Mouse (Mus musculus) forebrain, embryonic 10.5 days (tissue): ENCODE measurements around the gene Grip1. TPM values are rescaled to one million over a fixed set of nuclear protein-coding genes. Genes with fewer than 3 reads are reported as not detected.

ENCODE experiments used
- DNase-seq: peaks from one replicate; pipeline ENCODE4 v3.0.0-alpha.2; 2017; ENCODE audit warnings: low spot score; ENCODE audit errors: extremely low spot score
- H3K27ac ChIP-seq: fragments of 300-500 bp; sonication (generic); 2 replicates; pipeline ENCODE4 v1.5.1; 2016; ENCODE audit warnings: mild to moderate bottlenecking
- H3K27me3 ChIP-seq: fragments of 300-500 bp; sonication (generic); 2 replicates; pipeline ENCODE4 v1.6.1; 2016; ENCODE audit warnings: mild to moderate bottlenecking; ENCODE audit not compliant: poor library complexity, severe bottlenecking
- H3K36me3 ChIP-seq: fragments of 300-500 bp; sonication (generic); replicated peaks from 2 replicates; pipeline ENCODE4 v1.6.1; 2016; ENCODE audit warnings: mild to moderate bottlenecking, moderate library complexity
- H3K4me1 ChIP-seq: fragments of 300-500 bp; sonication (generic); 2 replicates; pipeline ENCODE4 v1.6.1; 2016
- H3K4me3 ChIP-seq: fragments of 300-500 bp; sonication (generic); 2 replicates; pipeline ENCODE4 v1.5.1; 2016; ENCODE audit warnings: mild to moderate bottlenecking, moderate library complexity
- H3K9me3 ChIP-seq: fragments of 300-500 bp; sonication (generic); 2 replicates; pipeline ENCODE4 v1.6.1; 2016; ENCODE audit warnings: mild to moderate bottlenecking, moderate library complexity
- WGBS: fragments of 180-500 bp; shearing (Covaris S2); methylation state at CpG from one replicate; pipeline ENCODE4 v1.1.7; 2016; 5-methylcytosine and 5-hydroxymethylcytosine counted together
- polyA plus RNA-seq: library from polyadenylated mRNA; unstranded; fragments of >200 nt; fragmentation: Nextera tagmentation; extraction: Ambion mirVana; gene quantifications from 2 replicates; pipeline ENCODE4 v1.2.1, GENCODE M21; 2016

The Grip1 gene
- polyA plus RNA-seq, 1 experiment from 2014 or later: 4.3 TPM

- Histone ChIP-seq H3K27me3 (no peaks in the 10 kb centered on the region), H3K27ac (no peak overlapping the region), H3K4me1 (peaks cover 18% of the 10 kb centered on the region), H3K4me3 (no peak overlapping the region), H3K9me3 (no peaks in the 10 kb centered on the region; the same call in 1 of the 2 replicates), H3K36me3 (no peaks in the 10 kb centered on the region)
- 83% methylated on average over 4 of the region's 4 CpGs for WGBS
- DNase-seq: no peak
Observed at GRCm38 (mm10) chr10:119814087-119814486, 360.5 kb downstream of the Grip1 start.

- DNase-seq: no peak
- H3K9me3 ChIP-seq: no peaks in the 10 kb centered on the region
- peaks cover 33% of the 10 kb centered on the region for H3K4me1 ChIP-seq
- H3K4me3 ChIP-seq: no peak overlapping the region
- no peaks in the 10 kb centered on the region for H3K27me3 ChIP-seq
- 69% methylated on average over 5 of the region's 5 CpGs for WGBS
- H3K36me3 ChIP-seq: no peaks in the 10 kb centered on the region
- H3K27ac ChIP-seq: no peak overlapping the region
Observed at GRCm38 (mm10) chr10:119816001-119816400, 362.4 kb downstream of the Grip1 start.

GRCm38 (mm10) chr10:119818381-119818780 is 364.8 kb downstream of the Grip1 start:
- no peak for DNase-seq
- no peak overlapping the region for H3K4me3 ChIP-seq
- no peaks in the 10 kb centered on the region for H3K36me3 ChIP-seq
- no peak overlapping the region for H3K27ac ChIP-seq
- peaks cover 33% of the 10 kb centered on the region for H3K4me1 ChIP-seq
- H3K27me3 ChIP-seq: no peaks in the 10 kb centered on the region
- WGBS: 49% methylated on average over 5 of the region's 5 CpGs
- no peaks in the 10 kb centered on the region for H3K9me3 ChIP-seq

GRCm38 (mm10) chr10:119819102-119819681 is 365.6 kb downstream of the Grip1 start:
- 45% methylated on average over 17 of the region's 17 CpGs for WGBS
- Histone ChIP-seq H3K4me3 (peak overlapping the region; percentile 7), H3K4me1 (peaks cover 37% of the 10 kb centered on the region), H3K27me3 (no peaks in the 10 kb centered on the region), H3K9me3 (no peaks in the 10 kb centered on the region), H3K27ac (peak overlapping the region; percentile 32), H3K36me3 (no peaks in the 10 kb centered on the region)
- DNase-seq: no peak

- Histone ChIP-seq H3K27me3 (no peaks in the 10 kb centered on the region), H3K4me3 (peak overlapping the region; percentile 7; the same call in 1 of the 2 replicates), H3K4me1 (peaks cover 37% of the 10 kb centered on the region), H3K36me3 (no peaks in the 10 kb centered on the region), H3K27ac (0 out of 2 replicates have a peak overlapping the region, but pooled peaks have one; percentile 26), H3K9me3 (no peaks in the 10 kb centered on the region)
- DNase-seq: no peak
- 59% methylated on average over 5 of the region's 5 CpGs for WGBS
Observed at GRCm38 (mm10) chr10:119819740-119820139, 366.1 kb downstream of the Grip1 start.

- no peaks in the 10 kb centered on the region for H3K9me3 ChIP-seq
- H3K27me3 ChIP-seq: no peaks in the 10 kb centered on the region
- H3K27ac ChIP-seq: no peak overlapping the region
- H3K36me3 ChIP-seq: no peaks in the 10 kb centered on the region
- no peak overlapping the region for H3K4me3 ChIP-seq
- peaks cover 37% of the 10 kb centered on the region for H3K4me1 ChIP-seq
- WGBS: 84% methylated on average over 4 of the region's 4 CpGs
- DNase-seq: no peak
Observed at GRCm38 (mm10) chr10:119820428-119820827, 366.8 kb downstream of the Grip1 start.

GRCm38 (mm10) chr10:119823691-119824090 is 370.1 kb downstream of the Grip1 start:
- Histone ChIP-seq H3K9me3 (no peaks in the 10 kb centered on the region), H3K27ac (no peak overlapping the region), H3K4me3 (no peak overlapping the region), H3K4me1 (peaks cover 27% of the 10 kb centered on the region), H3K36me3 (no peaks in the 10 kb centered on the region), H3K27me3 (no peaks in the 10 kb centered on the region)
- WGBS: 80% methylated on average over 7 of the region's 7 CpGs
- no peak for DNase-seq

- Histone ChIP-seq H3K27ac (no peak overlapping the region), H3K4me3 (no peak overlapping the region), H3K36me3 (no peaks in the 10 kb centered on the region), H3K27me3 (no peaks in the 10 kb centered on the region), H3K4me1 (peaks cover 19% of the 10 kb centered on the region), H3K9me3 (0 out of 2 replicates have a peak, but pooled peaks cover 6% of the 10 kb centered on the region)
- no peak for DNase-seq
- 86% methylated on average over 11 of the region's 11 CpGs for WGBS
Observed at GRCm38 (mm10) chr10:119824521-119824920, 370.9 kb downstream of the Grip1 start.

GRCm38 (mm10) chr10:119830388-119830956 is 376.8 kb downstream of the Grip1 start:
- no peak for DNase-seq

GRCm38 (mm10) chr10:119831086-119831485 is 377.5 kb downstream of the Grip1 start:
- 0 out of 2 replicates have a peak, but pooled peaks cover 4% of the 10 kb centered on the region for H3K36me3 ChIP-seq
- H3K4me1 ChIP-seq: peaks cover 7% of the 10 kb centered on the region
- peaks cover 27% of the 10 kb centered on the region for H3K9me3 ChIP-seq
- H3K4me3 ChIP-seq: no peak overlapping the region
- no peaks in the 10 kb centered on the region for H3K27me3 ChIP-seq
- 95% methylated on average over 1 of the region's 1 CpGs for WGBS
- DNase-seq: no peak
- no peak overlapping the region for H3K27ac ChIP-seq

More at GRCm38 (mm10) chr10:119830388-119830956, 376.8 kb downstream of the Grip1 start:
- peaks cover 27% of the 10 kb centered on the region for H3K9me3 ChIP-seq
- WGBS: 83% methylated on average over 6 of the region's 6 CpGs
- H3K27me3 ChIP-seq: no peaks in the 10 kb centered on the region
- no peak overlapping the region for H3K27ac ChIP-seq
- 0 out of 2 replicates have a peak, but pooled peaks cover 4% of the 10 kb centered on the region for H3K36me3 ChIP-seq
- no peak overlapping the region for H3K4me3 ChIP-seq
- H3K4me1 ChIP-seq: peaks cover 11% of the 10 kb centered on the region

GRCm38 (mm10) chr10:119833334-119833733 is 379.7 kb downstream of the Grip1 start:
- DNase-seq: no peak
- Histone ChIP-seq H3K36me3 (0 out of 2 replicates have a peak, but pooled peaks cover 4% of the 10 kb centered on the region), H3K27me3 (no peaks in the 10 kb centered on the region), H3K9me3 (peaks cover 27% of the 10 kb centered on the region), H3K4me1 (peaks cover 9% of the 10 kb centered on the region), H3K27ac (no peak overlapping the region), H3K4me3 (no peak overlapping the region)
- WGBS: 88% methylated on average over 5 of the region's 5 CpGs

GRCm38 (mm10) chr10:119834122-119834521 is 380.5 kb downstream of the Grip1 start:
- Histone ChIP-seq H3K36me3 (0 out of 2 replicates have a peak, but pooled peaks cover 4% of the 10 kb centered on the region), H3K4me1 (peaks cover 9% of the 10 kb centered on the region), H3K9me3 (peaks cover 23% of the 10 kb centered on the region), H3K27me3 (no peaks in the 10 kb centered on the region), H3K4me3 (no peak overlapping the region), H3K27ac (no peak overlapping the region)
- WGBS: 88% methylated on average over 4 of the region's 4 CpGs
- no peak for DNase-seq

GRCm38 (mm10) chr10:119839645-119840044 is 386.0 kb downstream of the Grip1 start:
- 83% methylated on average over 11 of the region's 11 CpGs for WGBS
- H3K9me3 ChIP-seq: no peaks in the 10 kb centered on the region
- DNase-seq: no peak
- no peak overlapping the region for H3K4me3 ChIP-seq
- no peak overlapping the region for H3K27ac ChIP-seq
- H3K36me3 ChIP-seq: no peaks in the 10 kb centered on the region
- H3K4me1 ChIP-seq: peaks cover 12% of the 10 kb centered on the region
- no peaks in the 10 kb centered on the region for H3K27me3 ChIP-seq
